Mouse (Mus musculus): ENCODE data around the gene March5. TPM values are rescaled to one million over a fixed set of nuclear protein-coding genes. Genes with fewer than 3 reads are reported as not detected.

March5 gene
- polyA plus RNA-seq, 1 experiment from 2014 or later = 146 TPM

GRCm38 (mm10) chr19:37265333-37266103 lies 58.2 kb downstream of the March5 start:
- no peaks in the 10 kb centered on the region for H3K9me3 ChIP-seq (ENCODE audit: control insufficient read depth, low read length)
- H3K4me3 ChIP-seq (ENCODE audit: low read depth, low read length) = no peak overlapping the region
- H3K4me2 ChIP-seq (ENCODE audit: low read depth, low read length, severe bottlenecking) = no peak overlapping the region
- no peaks in the 10 kb centered on the region; the same call in 1 of the 2 replicates for H3K36me3 ChIP-seq (ENCODE audit: control insufficient read depth, insufficient read depth, low read length)
- ATAC-seq (replicated peaks; ENCODE audit: low FRiP score) (peak; percentile 49; the same call in 1 of the 2 replicates), DNase-seq (ENCODE audit: low spot score) (peak; percentile 83)
- H3K27me3 ChIP-seq (ENCODE audit: control insufficient read depth, insufficient read depth, low read length) = no peaks in the 10 kb centered on the region
- WGBS = 34% methylated on average over 10 of the region's 10 CpGs
- no peak overlapping the region for H3K27ac ChIP-seq (ENCODE audit: low read depth, low read length)
- H3K9ac ChIP-seq (ENCODE audit: low read length) = no peak overlapping the region
- no peaks in the 10 kb centered on the region for H3K4me1 ChIP-seq (replicated peaks; ENCODE audit: control insufficient read depth, insufficient read depth, low read length)

- no peak overlapping the region for H3K4me2 ChIP-seq (ENCODE audit: low read depth, low read length, severe bottlenecking)
- 92% methylated on average over 16 of the region's 16 CpGs for WGBS
- H3K27me3 ChIP-seq (ENCODE audit: control insufficient read depth, insufficient read depth, low read length) = no peaks in the 10 kb centered on the region
- no peak for ATAC-seq (replicated peaks; ENCODE audit: low FRiP score)
- H3K9me3 ChIP-seq (ENCODE audit: control insufficient read depth, low read length) = no peaks in the 10 kb centered on the region
- no peaks in the 10 kb centered on the region; the same call in 1 of the 2 replicates for H3K36me3 ChIP-seq (ENCODE audit: control insufficient read depth, insufficient read depth, low read length)
- no peak overlapping the region for H3K9ac ChIP-seq (ENCODE audit: low read length)
- no peak overlapping the region for H3K27ac ChIP-seq (ENCODE audit: low read depth, low read length)
- H3K4me1 ChIP-seq (replicated peaks; ENCODE audit: control insufficient read depth, insufficient read depth, low read length) = no peaks in the 10 kb centered on the region
- H3K4me3 ChIP-seq (ENCODE audit: low read depth, low read length) = no peak overlapping the region
- DNase-seq (ENCODE audit: low spot score) = no peak
Measured at GRCm38 (mm10) chr19:37269106-37269505, 61.8 kb downstream of the March5 start.

Other genes starting within 250 kb of the March5 start
- gene Cpeb3, start 1.1 kb downstream of the March5 start, polyA plus RNA-seq (2014; fragmentation: Nextera tagmentation; extraction: Ambion mirVana) = 1.6 and 2.4 TPM in 2 replicates
- gene Ide, start 130.3 kb downstream of the March5 start, polyA plus RNA-seq (2014; fragmentation: Nextera tagmentation; extraction: Ambion mirVana) = 64.7 and 71.6 TPM in 2 replicates
- gene Kif11, start 168.9 kb downstream of the March5 start, polyA plus RNA-seq (2014; fragmentation: Nextera tagmentation; extraction: Ambion mirVana) = 112 and 121 TPM in 2 replicates
- 4.5 and 5.1 TPM in 2 replicates for gene Hhex, start 227.3 kb downstream of the March5 start, polyA plus RNA-seq (2014; fragmentation: Nextera tagmentation; extraction: Ambion mirVana)